Mouse (Mus musculus): Measurements from ENCODE around the gene Prdm1. TPM values are rescaled to one million over a fixed set of nuclear protein-coding genes. Genes with fewer than 3 reads are reported as not detected.

Gene Prdm1
- total RNA-seq, 2 experiments from 2014 or later, result 0.34 to 0.72 TPM

- TF ChIP-seq CTCF (conservative IDR thresholded peaks at IDR 0.05), result no peak
- no peak overlapping the region for H3K27ac ChIP-seq
- no peak overlapping the region for H3K4me3 ChIP-seq
- no peak for DNase-seq (ENCODE audit: low spot score in 2 of 2)
Measured at GRCm38 (mm10) chr10:44520189-44520588, 8.1 kb downstream of the Prdm1 start.

DNA sequence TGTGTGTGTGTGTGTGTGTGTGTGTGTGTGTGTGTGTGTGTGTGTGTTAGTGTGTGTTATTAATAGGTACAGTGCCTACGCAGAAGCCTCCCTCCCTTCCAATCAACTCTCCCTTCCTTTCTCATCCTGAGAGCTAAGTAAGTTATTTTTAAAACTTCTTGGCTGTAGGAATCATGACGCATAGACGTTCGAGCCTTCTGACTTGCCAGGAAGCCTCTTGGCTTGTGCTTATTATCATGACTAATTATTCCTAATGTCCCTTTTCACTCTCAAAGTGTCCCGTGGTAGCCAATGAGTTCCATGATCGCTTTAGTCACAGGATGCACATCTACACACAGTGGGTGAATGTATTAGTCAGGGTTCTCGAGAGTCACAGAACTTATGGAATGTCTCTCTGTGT lies 9.7 kb downstream of the Prdm1 start:
- Histone ChIP-seq H3K4me3 (no peak overlapping the region), H3K27ac (no peak overlapping the region)
- no peak for DNase-seq (ENCODE audit: low spot score in 2 of 2)
- no peak for TF ChIP-seq CTCF (conservative IDR thresholded peaks at IDR 0.05)

DNA sequence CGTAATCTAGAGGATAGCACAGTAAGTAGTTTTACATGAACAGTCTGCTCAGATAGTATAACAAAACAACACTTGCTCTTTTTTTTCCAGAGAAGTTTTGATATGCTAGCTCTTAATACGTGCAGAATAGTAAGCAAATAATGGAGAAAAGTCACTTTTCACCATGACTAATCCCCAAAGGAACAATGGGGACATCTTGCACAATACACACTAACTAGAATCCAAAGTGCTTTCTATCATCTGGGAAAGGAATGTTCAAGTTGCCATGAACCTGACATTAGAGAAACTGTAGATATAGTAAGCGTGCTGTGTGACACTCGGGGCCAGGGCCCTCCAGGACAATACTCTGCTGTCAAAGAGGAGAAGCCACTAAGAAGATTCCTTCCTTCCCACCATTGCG lies 15.2 kb downstream of the Prdm1 start:
- Histone ChIP-seq H3K27ac (no peak overlapping the region), H3K4me3 (no peak overlapping the region)
- no peak for TF ChIP-seq CTCF (conservative IDR thresholded peaks at IDR 0.05)
- no peak for DNase-seq (ENCODE audit: low spot score in 2 of 2)

- no peak for DNase-seq (ENCODE audit: low spot score in 2 of 2)
- no peak overlapping the region for H3K4me3 ChIP-seq
- H3K27ac ChIP-seq, result no peak overlapping the region
- no peak for TF ChIP-seq CTCF (conservative IDR thresholded peaks at IDR 0.05)
Measured at GRCm38 (mm10) chr10:44511029-44511428, 17.3 kb downstream of the Prdm1 start.

GRCm38 (mm10) chr10:44508649-44509048 lies 19.7 kb downstream of the Prdm1 start:
- TF ChIP-seq CTCF (conservative IDR thresholded peaks at IDR 0.05), result no peak
- no peak for DNase-seq (ENCODE audit: low spot score in 2 of 2)
- Histone ChIP-seq H3K27ac (no peak overlapping the region), H3K4me3 (no peak overlapping the region)

DNA sequence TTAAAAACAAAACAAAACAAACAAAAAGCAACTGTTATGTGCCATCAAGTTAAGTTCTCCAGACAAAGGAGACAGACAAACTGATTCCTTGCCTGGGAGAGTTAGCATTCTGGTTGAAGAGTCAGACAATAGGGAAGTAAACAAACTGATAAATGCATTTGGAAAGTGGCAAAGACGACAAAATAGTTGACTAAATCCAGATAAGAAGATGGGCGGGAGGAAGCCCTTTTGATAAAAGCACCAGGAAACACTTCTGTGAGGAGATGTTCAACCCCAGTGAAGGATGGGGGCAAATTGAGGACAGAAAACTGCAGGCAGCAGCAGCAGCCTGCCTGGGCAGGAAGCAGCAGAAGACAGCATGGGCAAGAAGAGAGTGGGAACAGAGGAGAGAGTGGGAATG lies 20.3 kb downstream of the Prdm1 start:
- Histone ChIP-seq H3K27ac (no peak overlapping the region), H3K4me3 (no peak overlapping the region)
- no peak for DNase-seq (ENCODE audit: low spot score in 2 of 2)
- no peak for TF ChIP-seq CTCF (conservative IDR thresholded peaks at IDR 0.05)

DNA sequence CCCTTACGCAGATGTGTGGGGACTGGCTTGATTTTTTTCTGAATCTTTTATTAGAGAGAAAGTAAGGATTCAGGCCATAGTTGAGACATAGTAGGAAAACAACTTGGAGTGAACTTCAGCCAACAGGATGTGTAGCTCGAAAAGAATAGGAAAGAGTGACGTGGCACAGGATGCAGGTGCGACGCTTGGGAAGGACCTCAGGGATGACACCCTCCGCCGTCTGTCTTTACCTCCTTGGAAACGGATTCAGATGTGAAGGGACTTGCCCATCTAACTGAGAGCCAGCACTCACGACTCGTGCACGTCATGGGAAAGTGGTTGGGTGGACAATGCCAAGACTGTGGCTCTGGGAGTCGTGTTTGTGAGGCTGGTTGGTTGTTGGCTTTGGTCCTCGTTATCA lies 25.4 kb downstream of the Prdm1 start:
- no peak for DNase-seq (ENCODE audit: low spot score in 2 of 2)
- Histone ChIP-seq H3K4me3 (no peak overlapping the region), H3K27ac (no peak overlapping the region)
- TF ChIP-seq CTCF (conservative IDR thresholded peaks at IDR 0.05), result no peak

- DNase-seq (ENCODE audit: low spot score in 2 of 2), result no peak
- H3K4me3 ChIP-seq, result no peak overlapping the region
- TF ChIP-seq CTCF (conservative IDR thresholded peaks at IDR 0.05), result no peak
Measured at GRCm38 (mm10) chr10:44499897-44500519, 28.3 kb downstream of the Prdm1 start.

DNA sequence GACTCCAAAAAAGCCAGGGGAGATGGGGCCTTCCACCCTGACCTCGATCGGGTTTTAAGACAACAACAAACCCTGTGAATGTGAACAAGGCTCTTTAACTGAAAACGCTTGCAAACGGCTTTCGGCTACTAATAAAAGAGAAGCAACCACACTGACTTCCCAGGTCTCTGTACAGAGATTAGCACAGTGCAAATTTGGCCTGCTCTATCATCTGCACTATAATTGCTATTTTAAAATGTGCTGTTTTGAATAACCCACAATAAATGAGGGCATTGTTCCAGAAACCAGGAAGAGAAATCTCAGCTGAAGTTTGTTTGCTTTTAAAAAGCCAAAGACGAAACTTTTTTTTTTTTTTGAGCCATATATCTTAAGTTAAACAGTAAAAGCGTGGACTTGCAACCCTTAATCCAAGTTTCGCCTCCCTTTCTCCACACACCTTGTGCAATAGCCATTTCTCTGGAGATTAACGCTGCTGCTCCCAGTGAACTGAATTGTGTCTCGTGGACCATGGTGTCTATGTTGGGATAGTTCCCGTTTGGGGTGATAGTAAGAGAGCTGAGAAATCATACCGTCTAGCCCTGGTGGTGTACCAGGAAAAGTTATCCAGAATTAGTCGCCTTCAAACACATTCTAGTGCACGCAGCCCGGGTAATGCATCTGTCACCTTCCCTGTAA lies 34.3 kb downstream of the Prdm1 start:
- Histone ChIP-seq H3K27ac (no peak overlapping the region), H3K4me3 (no peak overlapping the region)
- no peak for DNase-seq (ENCODE audit: low spot score in 2 of 2)
- TF ChIP-seq CTCF (conservative IDR thresholded peaks at IDR 0.05), result no peak

More at GRCm38 (mm10) chr10:44499897-44500519, 28.3 kb downstream of the Prdm1 start:
- H3K27ac ChIP-seq, result no peak overlapping the region

GRCm38 (mm10) chr10:44492815-44493525 lies 35.3 kb downstream of the Prdm1 start:
- Histone ChIP-seq H3K4me3 (no peak overlapping the region), H3K27ac (no peak overlapping the region)
- no peak for TF ChIP-seq CTCF (conservative IDR thresholded peaks at IDR 0.05)
- DNase-seq (ENCODE audit: low spot score in 2 of 2), result no peak

DNA sequence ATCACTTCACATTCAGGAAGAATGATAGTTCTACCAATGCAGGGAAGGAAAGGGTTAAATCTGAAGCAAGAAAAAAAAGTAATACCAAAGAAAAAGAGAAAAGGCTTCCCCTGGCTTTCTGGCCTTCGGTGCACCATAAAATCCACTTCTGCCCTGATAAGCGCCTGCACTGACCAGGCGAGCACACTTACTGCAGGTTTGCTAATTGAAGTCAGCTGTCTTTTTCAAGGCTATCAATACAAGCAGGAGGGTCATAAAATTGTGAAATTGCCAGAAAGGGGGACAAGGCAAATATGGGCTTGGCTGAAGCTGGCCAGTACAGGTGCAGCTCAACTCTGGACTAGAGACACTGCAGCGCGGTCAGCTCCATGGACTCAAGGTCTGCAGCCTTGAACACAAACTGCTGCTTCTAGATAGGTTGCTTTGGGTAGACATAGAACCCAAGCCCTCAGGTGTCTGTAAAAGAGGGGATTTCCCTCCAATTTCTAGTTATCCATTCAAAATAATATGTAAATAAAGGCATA lies 37.3 kb downstream of the Prdm1 start:
- no peak for DNase-seq (ENCODE audit: low spot score in 2 of 2)
- TF ChIP-seq CTCF (conservative IDR thresholded peaks at IDR 0.05), result no peak
- H3K27ac ChIP-seq, result no peak overlapping the region
- no peak overlapping the region for H3K4me3 ChIP-seq

GRCm38 (mm10) chr10:44487132-44487531 lies 41.2 kb downstream of the Prdm1 start:
- TF ChIP-seq CTCF (conservative IDR thresholded peaks at IDR 0.05), result no peak
- no peak for DNase-seq (ENCODE audit: low spot score in 2 of 2)
- Histone ChIP-seq H3K27ac (no peak overlapping the region), H3K4me3 (no peak overlapping the region)

- no peak overlapping the region for H3K4me3 ChIP-seq
- no peak for DNase-seq (ENCODE audit: low spot score in 2 of 2)
- no peak overlapping the region for H3K27ac ChIP-seq
- TF ChIP-seq CTCF (conservative IDR thresholded peaks at IDR 0.05), result no peak
Measured at GRCm38 (mm10) chr10:44484077-44484476, 44.2 kb downstream of the Prdm1 start.

Measured in layer of hippocampus, adult 2 months (tissue).